Mouse (Mus musculus) frontal cortex, adult (tissue): ENCODE data around the gene Ethe1.
"Not testable (repeated sequence)": the region's sequence is repeated elsewhere in the genome, so short reads cannot be mapped to it uniquely, and the experiment has no call there.

Source experiments
- ATAC-seq: cut with Nextera tagmentation; 2 replicates; pipeline ENCODE4 v1.9.2; 2017; ENCODE audit warnings: mild to moderate bottlenecking, moderate library complexity, mixed read lengths; ENCODE audit not compliant: low TSS enrichment

Ethe1 gene

GRCm38 (mm10) chr7:24611709-24612108, 24.4 kb downstream of the Ethe1 start:
- no peak for ATAC-seq

- ATAC-seq, result no peak
Measured at GRCm38 (mm10) chr7:24612308-24612910, 25.1 kb downstream of the Ethe1 start.

GRCm38 (mm10) chr7:24614816-24615215, 27.5 kb downstream of the Ethe1 start:
- ATAC-seq, result no peak

- no peak for ATAC-seq
Measured at GRCm38 (mm10) chr7:24617763-24618162, 30.4 kb downstream of the Ethe1 start.

- ATAC-seq, result not testable (repeated sequence)
Measured at GRCm38 (mm10) chr7:24618374-24618773, 31.0 kb downstream of the Ethe1 start.

- no peak for ATAC-seq
Measured at GRCm38 (mm10) chr7:24619671-24620397, 32.5 kb downstream of the Ethe1 start.

- no peak for ATAC-seq
Measured at GRCm38 (mm10) chr7:24621193-24621592, 33.9 kb downstream of the Ethe1 start.

- ATAC-seq, result no peak
Measured at GRCm38 (mm10) chr7:24622967-24623366, 35.6 kb downstream of the Ethe1 start.

GRCm38 (mm10) chr7:24628685-24629610, 41.6 kb downstream of the Ethe1 start:
- no peak for ATAC-seq

- no peak for ATAC-seq
Measured at GRCm38 (mm10) chr7:24629672-24630071, 42.3 kb downstream of the Ethe1 start.

GRCm38 (mm10) chr7:24630116-24630880, 43.0 kb downstream of the Ethe1 start:
- no peak for ATAC-seq

GRCm38 (mm10) chr7:24636264-24636663, 48.9 kb downstream of the Ethe1 start, which contains the start of gene Lypd3:
Gene Lypd3, plus strand, starts transcription at chr7:24636550.
- ATAC-seq, result no peak

- no peak for ATAC-seq
Measured at GRCm38 (mm10) chr7:24637046-24637445, 49.7 kb downstream of the Ethe1 start.

GRCm38 (mm10) chr7:24638026-24638856, 50.9 kb downstream of the Ethe1 start:
- no peak for ATAC-seq

- ATAC-seq, result no peak
Measured at GRCm38 (mm10) chr7:24640450-24640849, 53.1 kb downstream of the Ethe1 start.

GRCm38 (mm10) chr7:24642491-24642890, 55.1 kb downstream of the Ethe1 start:
- no peak for ATAC-seq

- no peak for ATAC-seq
Measured at GRCm38 (mm10) chr7:24644492-24644891, 57.1 kb downstream of the Ethe1 start.

- ATAC-seq, result no peak
Measured at GRCm38 (mm10) chr7:24644996-24645395, 57.7 kb downstream of the Ethe1 start.

- ATAC-seq, result no peak
Measured at GRCm38 (mm10) chr7:24646486-24646885, 59.1 kb downstream of the Ethe1 start.

- no peak for ATAC-seq
Measured at GRCm38 (mm10) chr7:24653681-24654080, 66.3 kb downstream of the Ethe1 start.
